Mouse (Mus musculus) cerebellum, postnatal 36 days (tissue): Measurements from ENCODE around the gene Arhgef16.

Source experiments
- DNase-seq, 2 experiments: peaks; one replicate each; pipeline ENCODE4 v3.0.0; 2021 to 2022; ENCODE audit warnings: mixed read lengths in 2 of 2

Arhgef16 gene

DNA sequence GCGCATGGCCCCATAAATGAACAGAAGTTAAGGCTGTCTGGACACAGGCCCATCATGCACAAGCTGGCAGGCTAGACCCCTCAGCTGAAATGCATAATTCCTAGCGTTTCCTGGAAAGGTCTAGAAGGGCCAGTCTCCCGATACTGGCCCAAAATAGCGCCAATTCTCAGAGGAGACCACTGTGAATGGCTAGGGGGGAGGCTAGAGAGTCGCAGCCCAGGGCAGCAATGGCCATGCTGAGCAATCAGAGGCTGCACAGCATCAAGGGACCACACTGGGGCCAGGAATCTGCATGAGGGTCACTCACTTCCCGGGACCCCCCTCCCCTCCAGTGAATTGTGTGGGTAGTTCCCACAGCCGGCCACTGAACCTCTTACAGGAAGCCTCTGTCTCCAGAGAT, 17.8 kb downstream of the Arhgef16 start:
- no peak for DNase-seq

DNA sequence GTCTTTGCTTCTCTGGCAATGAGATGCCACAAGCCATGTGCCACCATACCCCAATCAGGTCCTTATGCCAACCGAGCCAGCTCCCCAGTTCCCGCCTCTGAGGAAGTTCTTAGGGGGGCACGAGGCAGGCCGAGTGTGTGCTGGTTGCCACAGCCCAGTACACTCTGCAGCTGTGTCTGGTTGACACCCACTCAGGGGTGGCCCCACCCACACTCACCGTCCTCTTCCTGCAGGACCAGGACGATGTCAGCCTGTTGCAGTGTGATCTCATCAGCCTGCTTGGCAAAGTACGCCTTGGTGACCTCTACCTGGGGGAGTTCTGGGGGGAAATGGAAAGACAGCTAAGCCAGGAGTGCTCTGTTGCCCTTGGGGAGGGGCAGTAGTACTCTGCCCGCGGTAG, 22.0 kb downstream of the Arhgef16 start:
- no peak for DNase-seq

DNA sequence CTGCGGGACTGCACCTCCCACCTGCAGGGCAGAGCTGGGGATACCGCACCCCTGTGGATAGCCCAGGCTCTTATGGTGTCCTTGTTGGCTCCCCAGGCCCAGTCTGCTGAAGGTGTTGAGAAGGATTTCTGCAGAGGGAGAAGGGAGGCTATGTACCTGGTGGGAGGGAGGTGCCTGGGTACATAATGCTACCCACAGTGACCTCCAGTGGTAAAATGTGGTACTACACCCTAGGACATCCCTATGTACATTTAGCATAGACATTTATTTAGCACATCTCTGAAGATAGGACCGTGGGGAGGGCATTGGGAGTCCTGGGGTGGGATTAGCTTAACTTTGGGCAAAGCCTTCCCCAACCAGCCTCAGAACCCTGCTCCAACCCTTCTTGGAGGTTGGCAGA, 28.5 kb downstream of the Arhgef16 start:
- peak; percentile 19 to 45 for DNase-seq

DNA sequence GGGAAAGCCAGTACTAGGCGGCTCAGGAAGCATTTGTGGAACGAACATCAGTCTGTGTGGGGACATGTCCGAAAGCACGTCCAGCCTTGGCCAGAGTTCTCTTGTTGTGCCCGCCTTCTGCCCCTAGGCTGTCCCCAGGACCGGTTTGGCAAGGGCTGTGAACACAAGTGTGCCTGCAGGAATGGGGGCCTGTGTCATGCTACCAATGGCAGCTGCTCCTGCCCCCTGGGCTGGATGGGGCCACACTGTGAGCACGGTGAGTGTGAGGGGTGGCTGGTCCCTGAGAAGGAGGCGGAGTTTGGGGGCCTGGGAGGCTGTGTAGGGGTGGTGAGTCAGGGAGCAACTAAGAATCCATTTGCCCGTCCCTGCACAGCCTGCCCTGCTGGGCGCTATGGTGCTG, 32.0 kb downstream of the Arhgef16 start:
- no peak for DNase-seq

DNA sequence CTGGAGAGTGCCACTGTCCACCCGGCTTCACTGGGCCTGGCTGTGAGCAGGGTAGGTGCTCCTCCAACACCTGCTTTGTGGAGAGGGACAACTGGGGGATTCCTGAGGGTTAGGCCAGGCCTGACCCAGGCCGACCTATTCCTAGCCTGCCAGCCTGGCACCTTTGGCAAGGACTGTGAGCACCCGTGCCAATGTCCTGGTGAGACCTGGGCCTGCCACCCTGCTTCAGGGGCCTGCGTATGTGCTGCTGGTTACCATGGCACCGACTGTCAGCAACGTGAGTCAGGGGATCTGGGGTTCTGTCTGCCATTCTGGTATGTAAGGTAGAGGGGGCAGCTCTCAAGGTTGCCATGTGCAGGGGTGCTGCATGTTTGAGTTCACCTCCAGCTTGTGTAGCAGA, 34.0 kb downstream of the Arhgef16 start:
- peak; percentile 26 to 28 for DNase-seq

DNA sequence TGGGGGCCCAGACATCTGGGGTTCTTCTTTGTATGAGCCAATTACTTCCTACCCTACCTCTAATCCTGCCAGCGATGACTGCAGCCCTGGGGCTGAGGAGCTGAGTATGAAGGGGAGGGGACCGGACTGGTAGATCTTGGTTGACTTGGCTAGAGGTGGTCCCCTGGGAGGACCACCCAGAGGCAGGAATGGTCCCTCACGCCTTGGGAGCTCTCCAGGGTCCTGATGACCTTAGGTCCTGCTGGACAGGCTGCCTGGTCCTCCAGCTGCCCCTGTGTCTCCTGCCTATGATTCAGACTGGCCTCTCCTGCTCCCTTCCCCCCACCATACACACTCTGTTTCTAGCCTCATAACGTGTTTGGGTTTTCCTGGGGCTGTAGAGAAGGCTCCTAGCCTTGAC, 39.4 kb downstream of the Arhgef16 start:
- DNase-seq, result no peak

DNA sequence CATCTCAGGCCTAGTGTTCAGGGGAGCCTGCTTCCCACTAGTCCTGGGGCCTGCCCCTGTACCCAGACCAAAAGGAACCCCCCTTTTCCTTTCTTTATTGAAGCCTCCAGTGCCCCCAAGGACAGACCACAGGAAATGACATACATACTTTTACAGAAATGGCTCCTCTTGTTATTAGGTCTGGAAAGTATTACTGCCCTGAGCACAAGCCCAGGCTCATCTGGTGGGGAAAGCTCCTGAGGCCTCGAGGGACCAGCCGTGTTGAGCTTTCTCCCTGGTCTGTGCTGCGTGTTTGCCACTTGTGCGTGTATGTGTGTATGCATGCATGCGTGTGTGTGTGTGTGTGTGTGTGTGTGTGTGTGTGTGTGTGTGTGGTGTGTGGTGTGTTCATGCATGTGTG, 40.7 kb downstream of the Arhgef16 start:
- DNase-seq, result no peak

DNA sequence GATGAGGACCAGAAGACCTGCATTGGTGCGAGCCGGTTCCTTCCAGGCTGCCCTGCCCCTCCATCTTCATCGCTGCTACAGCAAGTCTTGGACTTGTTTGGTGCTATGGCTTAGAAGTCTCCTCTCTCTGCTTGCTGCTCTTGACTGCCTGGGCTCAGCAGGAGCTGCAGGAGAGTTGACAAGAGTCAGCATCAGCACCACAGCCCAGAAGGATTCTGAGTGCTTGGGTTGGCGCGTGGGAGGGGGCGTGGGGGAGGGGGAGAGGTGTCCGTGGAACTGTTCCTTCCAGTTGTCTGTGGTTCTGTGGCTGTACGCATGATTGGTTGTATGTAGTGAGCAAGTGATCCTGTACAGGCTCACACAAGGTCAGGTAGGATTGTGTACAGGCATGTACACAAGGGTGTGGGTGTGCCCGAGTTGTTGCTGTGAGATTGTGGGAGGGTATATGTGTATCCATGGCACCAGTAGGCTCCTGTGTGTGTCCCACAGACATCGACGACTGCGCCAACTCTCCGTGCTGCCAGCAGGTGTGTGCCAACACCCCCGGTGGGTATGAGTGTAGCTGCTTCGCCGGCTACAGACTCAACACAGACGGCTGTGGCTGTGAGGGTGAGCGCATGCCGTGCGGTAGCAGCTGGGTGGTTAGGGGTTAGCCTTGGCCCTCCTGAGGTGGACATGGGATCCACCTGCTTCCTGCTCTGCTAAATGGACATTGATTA, 48.8 kb downstream of the Arhgef16 start:
- no peak for DNase-seq

DNA sequence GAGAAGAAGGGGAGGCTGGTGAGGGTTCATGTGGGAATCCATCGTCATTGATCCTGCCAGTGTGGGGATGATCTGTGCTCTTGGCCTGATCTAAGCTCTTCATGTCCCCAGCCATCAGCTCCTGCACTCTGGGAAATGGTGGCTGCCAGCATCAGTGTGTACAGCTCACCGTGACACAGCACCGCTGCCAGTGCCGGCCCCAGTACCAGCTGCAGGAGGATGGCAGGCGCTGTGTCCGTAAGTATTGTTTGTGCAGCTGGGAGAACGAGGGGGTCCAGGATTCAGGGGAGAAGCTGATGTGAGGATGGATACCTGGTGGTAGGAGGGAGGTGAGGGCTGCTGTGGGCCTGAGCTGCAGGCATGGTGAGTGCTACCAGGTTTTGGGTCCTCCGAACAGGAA, 52.2 kb downstream of the Arhgef16 start:
- no peak for DNase-seq

DNA sequence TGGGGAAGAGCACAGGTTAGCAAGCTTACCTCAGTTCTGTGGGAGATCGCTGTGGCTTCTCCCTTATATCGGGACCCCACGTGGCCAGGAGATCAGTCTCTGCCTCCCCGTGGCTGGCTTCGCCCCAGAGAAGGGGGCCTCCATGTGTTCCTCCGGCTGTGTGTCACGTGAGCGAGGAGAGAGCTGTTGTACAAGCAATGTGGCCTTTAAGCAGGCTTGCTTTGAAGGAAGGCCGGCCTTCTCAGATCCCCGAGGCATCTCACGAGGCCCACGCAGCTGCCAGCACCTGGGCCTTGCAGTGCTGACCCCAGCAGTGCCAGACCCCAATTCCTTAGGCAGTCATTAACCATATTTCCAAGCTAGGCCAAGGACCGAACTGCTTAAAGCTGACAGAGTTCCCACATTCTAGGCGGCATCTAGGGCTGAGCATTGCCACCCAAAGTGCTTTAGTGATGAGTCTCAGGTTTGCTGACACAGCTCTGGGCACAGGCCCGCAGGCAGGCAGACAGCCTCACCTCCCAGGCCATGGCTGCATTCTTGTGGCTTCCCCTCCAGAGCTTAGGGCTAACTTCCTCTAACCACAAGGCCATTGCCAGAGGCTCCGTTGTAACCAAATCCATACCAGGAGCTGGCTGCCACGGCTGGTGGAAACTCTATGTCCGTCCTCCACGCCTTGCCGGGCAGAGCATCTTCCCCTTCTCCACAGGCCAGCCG, 53.2 kb downstream of the Arhgef16 start:
- DNase-seq, result no peak

DNA sequence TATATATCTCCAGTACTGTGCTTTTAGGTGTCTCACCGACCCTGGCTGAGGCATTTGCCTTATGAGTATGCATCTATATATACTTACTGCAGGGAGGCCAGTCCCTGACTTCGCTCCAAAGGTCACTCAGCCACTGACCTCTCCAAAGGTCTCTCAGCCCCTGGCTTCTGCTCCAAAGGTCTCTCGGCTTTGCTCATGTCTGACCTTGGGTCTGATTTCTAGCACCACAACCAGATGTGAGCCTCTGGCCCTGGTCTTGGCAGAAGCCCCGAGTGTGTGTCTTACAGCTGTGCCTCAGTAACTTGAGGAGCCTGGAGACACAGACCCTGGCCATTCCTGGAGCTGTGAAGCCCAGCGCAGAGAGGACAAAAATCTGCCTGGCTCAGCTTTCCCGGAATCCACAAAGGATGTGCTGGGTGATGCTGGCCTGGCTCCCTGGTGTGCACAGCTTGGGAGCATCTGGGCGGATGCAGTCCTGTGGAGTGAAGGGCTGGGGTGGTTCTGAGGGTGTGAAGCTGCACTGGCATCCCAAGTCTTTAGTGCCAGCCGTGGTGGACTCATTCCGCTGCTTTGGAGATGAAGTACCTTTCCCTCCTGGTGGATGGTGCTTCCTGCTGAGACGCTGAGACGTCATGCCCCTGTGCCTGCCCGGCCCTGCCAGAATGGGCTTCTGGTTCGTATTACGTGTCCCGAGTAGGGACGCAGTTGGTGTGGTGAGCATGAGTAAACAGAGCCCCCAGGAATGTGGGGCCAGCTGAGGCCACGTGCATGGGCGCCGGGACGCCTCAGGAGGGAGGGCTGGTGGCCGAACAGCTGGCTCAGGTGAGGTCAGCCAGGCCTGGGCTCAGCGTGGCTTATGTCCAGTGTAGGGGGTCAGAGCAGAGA, 54.0 kb downstream of the Arhgef16 start:
- DNase-seq, result no peak

DNA sequence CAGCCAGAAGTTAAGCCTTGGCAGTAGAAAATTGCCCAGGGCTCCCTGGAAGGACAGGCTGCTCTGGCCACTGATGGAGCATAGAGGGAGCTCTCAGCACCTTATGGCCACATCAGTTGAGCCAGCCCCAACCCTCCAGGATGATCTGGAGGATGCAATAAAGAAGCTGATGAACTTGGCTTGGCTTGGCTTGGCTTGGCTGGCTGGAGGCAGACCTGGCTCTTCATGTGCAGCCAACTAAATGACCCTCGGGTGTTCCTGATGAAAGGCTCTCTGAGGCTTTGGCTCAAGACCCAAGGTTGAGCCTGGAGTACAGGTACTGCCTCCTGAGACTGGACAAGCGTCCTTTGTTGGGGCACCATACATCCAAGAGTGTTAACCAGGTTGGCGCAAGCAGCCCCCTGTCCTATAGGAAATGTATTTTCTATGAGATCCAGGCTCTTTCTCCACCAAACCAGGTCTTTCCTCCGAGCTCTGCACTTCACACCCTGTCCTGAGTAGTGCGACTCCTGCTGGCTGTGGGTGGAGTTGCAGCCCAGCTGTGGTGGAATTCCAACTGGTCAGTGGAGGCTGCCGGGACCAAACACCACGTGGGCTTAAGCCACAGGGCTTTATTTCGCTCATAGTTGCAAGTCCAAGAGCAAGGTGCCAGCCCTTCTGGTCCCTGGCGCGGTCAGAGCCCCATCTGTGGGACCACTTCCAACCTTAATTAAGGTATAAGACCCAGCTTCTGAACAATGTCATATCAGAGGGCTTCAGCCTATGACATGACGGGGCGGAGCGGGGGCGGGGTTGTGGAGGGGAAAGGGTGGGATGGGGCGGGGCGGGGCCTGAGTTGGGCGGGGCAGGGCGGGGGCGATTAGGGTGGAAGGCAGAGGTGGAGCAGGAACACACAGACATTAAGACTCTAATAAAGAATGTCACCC, 55.1 kb downstream of the Arhgef16 start:
- DNase-seq, result peak; percentile 70 to 72

DNA sequence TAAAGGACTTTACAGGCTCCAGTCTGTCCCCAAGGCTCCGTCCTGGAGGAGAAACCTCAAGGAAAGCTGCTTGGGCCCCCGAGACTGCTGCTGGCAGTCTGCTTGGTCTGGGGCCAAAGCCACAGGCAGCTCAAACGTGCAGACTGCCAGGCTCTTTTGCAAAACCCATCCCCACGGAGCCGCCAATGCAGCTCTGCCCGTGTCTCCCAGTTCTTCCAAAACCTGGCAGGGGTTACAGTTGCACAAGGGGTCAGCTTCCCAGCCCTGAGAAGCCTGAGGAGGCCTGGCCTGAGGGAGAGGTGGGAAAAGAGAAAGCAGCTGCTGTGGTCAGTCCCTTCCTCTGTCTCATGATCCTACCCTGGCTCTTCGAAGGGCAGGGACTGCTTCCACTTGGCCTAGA, 56.1 kb downstream of the Arhgef16 start:
- no peak for DNase-seq

DNA sequence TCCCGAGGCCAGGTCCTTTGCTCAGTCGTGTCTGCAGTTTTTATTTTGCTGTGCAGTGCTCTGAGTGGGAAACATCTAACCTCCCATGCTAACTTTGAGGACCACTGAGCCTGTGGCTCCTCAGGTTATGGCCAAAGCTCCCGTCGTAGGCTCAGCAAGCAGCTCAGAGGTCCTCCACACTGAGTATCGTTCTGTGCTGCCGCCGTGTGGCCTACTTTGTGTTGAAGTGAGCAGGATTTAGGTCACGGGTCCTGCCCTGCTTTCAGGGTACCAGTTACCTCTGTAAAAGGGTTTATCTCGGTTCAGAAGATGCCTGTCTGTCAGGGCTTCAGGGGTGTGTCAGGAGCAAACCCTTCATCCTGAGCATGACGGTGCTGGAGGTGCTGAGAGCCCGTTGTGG, 60.9 kb downstream of the Arhgef16 start:
- DNase-seq, result no peak

DNA sequence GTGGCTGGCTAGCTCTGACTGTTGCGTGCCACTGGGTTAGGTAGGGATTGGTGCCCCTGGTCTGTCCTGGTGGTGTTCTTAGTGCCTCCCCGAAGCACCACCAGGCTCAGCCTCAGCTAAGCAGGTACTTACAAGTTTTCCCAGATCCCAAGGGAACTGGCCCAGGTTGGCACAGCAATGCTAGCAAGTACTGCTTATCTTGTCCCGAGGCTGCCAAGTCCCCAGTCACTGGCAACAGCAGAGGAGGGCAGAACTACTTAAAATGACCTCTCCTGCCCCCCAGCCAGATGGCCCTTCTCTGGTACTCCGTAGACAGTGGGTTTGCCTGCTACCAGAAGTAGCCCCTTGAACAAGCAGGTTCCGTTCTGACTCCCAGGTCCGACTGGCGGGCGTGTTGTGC, 62.3 kb downstream of the Arhgef16 start:
- no peak for DNase-seq

DNA sequence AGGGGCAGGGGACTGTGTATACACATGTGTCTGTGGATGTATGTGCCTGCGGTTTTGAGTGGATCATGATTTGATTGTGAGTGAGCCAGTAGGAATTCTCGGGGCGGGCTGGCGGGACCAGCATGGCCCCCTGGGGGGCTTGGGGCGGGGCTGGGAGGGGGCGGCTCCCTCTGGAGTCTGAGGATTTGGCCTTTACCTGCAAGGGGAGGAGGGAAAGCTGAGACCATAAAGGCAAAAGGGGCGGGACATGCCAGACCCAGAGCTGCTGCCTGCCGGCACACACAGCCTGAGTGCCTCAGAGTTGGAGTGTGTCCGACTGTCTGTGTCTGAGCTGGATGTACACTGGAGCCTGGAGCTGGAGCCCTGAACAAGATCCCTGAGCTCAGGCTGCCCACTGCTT, 64.2 kb downstream of the Arhgef16 start:
- no peak for DNase-seq

DNA sequence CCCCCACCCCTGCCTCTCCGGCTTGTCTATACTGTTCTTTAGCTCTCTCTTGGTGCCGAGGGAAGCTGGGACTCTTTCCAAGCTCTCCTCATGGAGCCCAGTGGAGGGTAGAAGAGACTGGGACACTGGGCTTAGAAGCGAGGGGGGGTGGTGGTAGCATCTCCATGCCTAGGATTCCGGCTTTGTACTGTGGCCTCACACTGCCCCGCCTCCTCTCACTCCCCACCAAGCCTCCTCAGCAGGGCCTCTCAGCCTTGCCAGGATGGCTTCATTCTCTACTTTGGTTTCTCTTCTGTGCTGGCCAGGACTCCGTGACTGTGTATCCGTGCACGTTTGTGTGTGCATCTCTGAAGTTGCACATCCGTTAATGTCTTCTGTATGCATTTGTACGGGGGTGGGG, 64.6 kb downstream of the Arhgef16 start:
- DNase-seq, result no peak

DNA sequence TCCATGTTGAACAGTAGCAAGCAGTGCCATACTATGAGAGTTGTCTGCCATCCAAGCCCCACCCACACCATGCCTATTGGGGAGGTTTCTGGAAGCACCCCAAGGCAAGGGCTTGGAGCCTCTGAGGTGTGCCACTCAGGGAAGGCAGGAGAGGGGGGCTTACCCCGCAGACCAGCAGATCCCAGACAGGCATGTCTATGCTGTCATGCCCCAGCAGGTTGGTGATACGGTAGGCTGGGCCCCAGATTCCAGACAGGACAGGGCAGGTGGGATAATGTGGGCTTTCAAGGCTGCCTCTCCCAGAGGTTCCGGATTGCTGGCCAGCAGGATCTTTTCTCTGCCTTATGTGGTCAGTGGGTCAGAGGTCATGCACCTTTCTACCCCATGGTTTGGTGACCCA, 65.5 kb downstream of the Arhgef16 start:
- DNase-seq, result no peak

DNA sequence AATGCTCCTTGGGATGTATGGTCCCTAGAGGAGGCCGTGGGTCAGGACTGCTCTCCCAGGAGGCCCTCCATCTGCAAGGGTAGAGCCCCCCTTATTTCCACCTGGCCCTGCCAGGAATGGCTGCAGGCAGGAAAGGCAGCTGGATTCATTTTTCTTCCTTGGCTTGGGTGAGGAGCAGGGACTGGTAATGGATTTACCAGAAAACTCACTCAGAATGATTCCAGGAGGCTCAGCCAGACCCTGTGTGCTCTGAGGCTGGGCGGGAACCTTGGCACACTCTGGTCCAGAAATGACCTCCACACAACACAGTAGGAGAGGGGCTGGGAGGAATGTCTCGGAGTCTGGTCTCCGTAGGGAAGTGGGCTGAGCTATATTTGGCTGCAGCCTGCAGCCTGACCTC, 69.2 kb downstream of the Arhgef16 start:
- no peak for DNase-seq

DNA sequence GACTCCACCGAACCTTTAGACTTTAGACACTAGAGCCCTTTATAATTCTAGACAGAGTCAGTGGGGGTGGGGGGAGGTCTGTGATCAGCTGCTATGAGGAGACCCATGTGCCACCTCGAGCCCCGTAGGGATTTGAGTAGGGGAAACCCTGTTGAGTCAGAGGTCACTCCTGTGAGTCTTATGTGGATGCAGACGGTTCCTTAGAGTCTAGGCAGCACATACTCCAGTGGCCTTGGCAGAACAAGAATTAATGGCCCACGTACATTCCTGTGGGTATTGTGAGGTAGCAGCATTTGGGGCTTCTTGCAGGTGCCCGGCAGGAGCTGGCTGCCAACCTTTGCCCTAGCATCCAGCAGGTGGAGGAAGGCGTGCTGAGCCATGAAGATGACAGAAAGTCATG, 70.1 kb downstream of the Arhgef16 start:
- DNase-seq, result no peak

DNA sequence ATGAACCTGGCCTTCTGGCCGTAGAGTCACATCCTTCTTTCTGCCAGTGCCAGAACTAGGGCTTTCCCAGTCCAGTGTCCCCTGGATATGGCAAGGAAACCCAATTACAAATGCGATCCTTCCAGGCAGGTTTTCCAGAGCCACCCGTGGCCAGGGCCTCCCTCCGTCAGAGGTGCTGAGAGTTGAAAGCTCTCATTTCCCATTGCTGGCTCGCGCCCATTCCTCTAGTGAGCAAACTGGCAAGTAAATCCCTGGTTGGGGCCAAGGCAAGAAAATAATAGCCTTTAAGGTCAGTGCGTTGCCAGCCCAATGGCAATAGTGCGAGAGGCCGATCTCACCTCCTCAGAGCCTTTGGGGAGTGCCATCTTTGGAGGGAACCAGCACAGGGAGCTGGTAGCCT, 71.9 kb downstream of the Arhgef16 start:
- peak; percentile 29 to 36 for DNase-seq
